Mouse (Mus musculus) G1E (cell line): ENCODE data around the gene Akap6.

Experiments used
- CTCF ChIP-seq: IDR thresholded peaks from 2 replicates; pipeline ENCODE4 v1.5.1; 2012; ENCODE audit warnings: low read depth, low read length, inconsistent platforms, mixed read lengths
- GATA1 ChIP-seq: IDR thresholded peaks from 2 replicates; pipeline ENCODE4 v1.6.1; 2012; ENCODE audit warnings: borderline replicate concordance, low read length, inconsistent platforms, mixed read lengths
- GATA2 ChIP-seq: IDR thresholded peaks from 2 replicates; pipeline ENCODE4 v1.6.1; 2012; ENCODE audit warnings: low read depth, low read length, inconsistent platforms, borderline replicate concordance
- POLR2AphosphoS5 ChIP-seq: IDR thresholded peaks from 2 replicates; pipeline ENCODE4 v1.6.1; 2012; ENCODE audit warnings: low read depth, low read length, inconsistent platforms; ENCODE audit not compliant: insufficient replicate concordance
- TAL1 ChIP-seq: conservative IDR thresholded peaks from 2 replicates; pipeline ENCODE4 v1.6.1; 2012; ENCODE audit warnings: low read depth, low read length, inconsistent platforms, mixed read lengths

DNA sequence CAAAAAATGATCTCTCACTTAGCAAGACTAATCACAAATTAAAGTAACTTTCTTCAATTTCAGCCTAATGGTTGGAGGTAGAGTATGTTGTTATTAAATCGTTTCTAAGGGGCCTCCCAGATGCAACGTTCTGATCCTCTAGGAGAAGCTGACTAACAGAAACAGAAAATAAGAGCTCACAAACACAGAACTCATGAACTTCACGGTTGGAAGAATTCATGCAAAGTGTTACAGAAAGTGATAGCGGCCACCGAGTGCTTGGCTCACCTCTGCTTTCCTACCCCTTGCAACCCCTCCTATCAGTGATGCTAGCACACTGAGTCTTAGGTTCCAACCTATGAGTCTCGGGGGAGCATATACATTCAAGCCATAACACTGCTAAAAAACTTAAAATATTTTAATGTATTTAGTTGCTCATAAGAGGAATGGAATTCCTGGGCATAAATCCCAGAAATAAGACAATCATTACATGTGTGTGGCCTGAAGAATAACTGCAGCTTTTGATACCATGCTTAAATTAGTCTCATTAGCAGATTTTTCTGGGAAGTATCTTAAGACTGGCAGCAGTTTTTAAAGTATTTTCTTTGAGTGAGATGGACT, 25.7 kb upstream of the Akap6 start:
- no peak for TF ChIP-seq CTCF
- no peak for TF ChIP-seq POLR2AphosphoS5
- no peak for TF ChIP-seq GATA1
- TF ChIP-seq GATA2: no peak
- TF ChIP-seq TAL1: no peak
